Mouse (Mus musculus): ENCODE data around the gene Scn3b.
A peak's percentile ranks its signal among the peaks of the same experiment; 100 is the strongest.

Gene Scn3b

DNA sequence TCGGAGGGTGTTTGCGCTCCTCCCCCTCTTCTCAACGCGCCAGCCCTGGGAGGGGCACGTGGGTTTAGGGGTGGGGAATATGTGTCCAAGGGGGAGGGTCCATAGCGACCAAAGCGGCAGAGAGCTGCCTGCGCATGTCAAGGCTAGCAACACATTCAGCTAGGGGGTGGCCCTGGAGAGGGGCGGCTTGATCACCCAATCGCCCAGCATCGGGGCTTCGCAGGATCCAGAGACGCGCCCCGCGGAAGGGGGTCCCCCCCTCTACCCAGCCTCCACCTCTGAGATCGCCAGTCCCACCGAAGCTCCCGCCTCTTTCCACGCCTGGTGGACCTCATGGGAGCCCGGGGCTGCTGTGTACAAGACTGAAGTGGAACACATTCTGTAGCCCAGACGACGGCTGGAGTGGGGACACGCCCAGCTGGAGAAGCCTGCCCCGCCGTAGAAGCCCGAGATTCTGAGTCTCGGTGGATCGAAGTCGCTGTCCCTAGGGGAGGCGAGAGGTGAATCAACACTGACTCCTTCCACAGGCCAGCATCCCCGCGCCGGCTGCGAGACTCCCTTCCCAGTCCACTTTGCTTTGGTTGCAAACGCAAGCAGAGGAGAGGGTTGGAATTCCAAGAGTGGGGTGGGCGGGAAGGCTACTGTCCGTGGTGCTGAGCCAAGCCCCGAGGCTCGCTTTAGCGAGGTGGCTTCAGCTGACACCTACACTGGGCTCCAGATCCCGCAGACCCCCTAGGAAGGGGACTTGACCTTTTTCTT, at the start of gene Scn3b:
Gene Scn3b (plus strand): TSS at position 115 of the 759 bp plus-strand sequence.
- no peak for DNase-seq

DNA sequence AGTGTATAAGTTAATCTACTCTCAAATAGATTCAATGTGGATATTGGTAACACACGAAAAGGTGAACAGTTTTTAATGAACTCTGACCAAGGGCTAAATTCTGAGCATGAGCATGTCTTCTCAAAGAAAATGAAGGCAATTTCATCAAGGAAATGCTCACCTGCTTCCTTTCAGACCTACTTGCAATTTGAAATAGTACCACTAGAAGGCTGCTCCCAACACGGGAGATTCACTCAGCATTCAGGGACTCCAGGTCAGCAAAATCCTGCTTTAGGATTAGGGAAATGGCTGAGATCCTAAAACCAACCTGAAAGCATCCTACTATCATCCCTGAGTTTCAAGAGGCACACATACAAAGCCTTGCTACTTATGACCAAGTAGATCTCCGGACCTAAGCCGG, 44.7 kb upstream of the Scn3b start:
- DNase-seq, result peak; percentile 22

GRCm38 (mm10) chr9:40227874-40228789, 40.9 kb upstream of the Scn3b start:
- peak; percentile 65 for DNase-seq

DNA sequence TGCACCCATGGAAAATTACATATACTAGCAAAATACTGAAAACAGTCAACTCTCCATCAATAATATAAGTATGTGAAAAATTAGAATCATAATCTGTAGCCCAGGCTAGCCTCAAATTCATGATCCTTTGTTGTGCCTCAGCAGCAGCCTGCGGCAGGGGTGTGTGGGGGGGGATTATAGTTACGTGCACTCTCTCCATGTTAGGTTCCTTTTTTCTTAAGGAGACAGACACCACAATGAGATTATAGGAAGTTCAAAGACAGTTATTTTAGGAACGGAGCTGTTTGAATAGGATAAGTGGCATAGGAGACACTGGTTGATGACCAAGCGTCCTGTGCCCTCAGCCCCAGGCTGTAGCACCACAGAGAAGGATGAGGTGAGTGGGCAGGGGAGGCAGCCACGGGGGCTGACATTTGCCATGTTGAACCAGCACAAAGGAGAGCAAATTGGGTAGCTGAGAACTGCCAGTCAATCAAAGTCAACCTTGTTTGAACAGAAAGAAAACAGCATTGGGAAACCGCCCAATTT, 40.1 kb upstream of the Scn3b start:
- no peak for DNase-seq

DNA sequence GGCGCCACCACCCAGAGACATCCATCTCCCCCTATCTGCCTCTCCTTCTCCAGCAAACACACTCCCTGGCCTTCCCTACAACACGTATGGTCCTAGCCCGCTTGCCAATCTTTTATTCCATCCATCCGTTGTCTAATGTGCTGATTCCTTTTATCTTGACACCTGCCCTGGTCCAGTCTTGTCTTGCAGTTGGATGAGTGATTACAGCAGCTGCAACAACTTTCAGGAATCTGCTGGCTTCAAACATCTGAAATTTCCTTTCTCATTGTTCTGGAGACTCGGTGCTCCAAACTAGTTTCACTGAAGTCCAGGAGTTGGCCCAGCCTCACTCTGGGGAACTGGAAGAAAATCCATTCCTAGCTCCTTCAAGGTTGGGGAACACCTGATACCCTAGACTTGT, 39.5 kb upstream of the Scn3b start:
- no peak for DNase-seq

- DNase-seq, result no peak
Measured at GRCm38 (mm10) chr9:40231019-40231418, 38.0 kb upstream of the Scn3b start.

DNA sequence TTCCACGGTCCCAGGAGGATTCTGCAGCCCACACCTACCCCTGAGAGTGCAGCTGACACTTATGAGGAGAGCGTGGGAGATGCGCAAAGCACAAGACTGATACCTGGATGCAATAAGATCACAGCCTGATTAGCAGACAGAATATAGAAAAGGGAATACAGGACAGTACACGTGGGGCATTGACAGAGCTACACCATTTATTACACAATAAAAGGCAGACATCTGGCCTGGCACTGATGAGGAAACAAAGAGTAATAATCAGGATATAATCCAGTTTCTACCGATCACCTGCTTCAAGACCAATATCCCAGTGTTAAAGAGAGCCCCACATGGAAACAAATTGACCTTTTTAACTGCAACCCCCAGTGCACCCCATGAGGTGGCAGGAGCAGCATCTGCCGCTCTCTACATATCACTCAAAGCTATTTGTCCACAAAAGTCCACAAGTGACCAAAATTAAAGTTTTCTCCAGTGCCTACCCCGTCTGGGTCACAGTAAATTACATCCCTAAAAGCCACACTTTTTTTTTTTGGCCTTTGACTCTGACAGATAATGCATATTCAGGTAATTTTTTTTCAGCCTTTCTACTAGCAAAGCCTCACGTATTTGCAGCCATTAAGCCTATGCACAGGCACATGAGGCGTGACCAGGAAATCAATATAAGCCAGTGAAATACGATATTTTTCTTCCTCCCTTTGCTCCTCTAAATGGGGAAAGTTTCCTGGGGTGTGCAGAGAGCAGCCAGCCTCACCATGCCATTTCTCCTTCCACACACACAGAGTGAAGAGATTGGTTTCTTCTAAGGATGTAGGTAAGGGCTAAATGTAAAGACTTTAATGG, 34.6 kb upstream of the Scn3b start:
- DNase-seq, result no peak

DNA sequence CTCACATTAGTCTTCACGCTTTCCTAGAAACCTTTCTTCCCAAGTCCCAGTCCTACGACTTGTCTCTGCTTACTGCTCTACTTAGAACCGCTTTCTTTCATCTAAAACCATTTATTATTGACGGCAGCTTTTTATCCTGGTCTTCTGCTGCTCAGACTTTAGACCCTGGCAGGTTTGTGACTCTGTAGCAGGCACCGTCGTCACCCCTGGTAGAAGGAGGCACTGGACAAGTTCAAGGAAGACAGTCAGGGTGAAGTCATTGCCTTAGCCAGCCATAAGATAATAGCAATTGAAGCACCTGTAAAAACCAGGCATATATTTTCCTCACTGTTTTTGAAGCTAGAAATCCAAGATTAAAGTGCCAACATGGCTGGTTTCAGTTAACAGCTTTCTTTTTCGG, 33.8 kb upstream of the Scn3b start:
- no peak for DNase-seq

DNA sequence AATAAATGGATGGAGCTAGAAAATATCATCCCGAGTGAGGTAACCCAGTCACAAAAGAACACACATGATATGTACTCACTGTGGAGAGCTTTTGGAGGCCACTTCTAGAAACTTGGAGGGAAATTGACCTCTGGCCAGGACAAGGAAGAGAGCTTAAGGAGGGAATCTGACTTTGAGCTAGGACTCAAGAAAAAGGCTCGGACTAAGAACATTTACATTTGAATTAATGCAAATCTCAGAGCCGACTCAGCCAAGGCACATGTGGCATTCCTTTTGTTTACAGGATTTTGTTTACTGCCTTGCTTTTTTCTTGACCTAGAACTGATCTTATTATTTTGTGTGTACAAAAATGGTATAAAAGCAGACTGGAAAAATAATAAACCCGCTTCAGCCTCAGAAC, 29.3 kb upstream of the Scn3b start:
- DNase-seq, result no peak

DNA sequence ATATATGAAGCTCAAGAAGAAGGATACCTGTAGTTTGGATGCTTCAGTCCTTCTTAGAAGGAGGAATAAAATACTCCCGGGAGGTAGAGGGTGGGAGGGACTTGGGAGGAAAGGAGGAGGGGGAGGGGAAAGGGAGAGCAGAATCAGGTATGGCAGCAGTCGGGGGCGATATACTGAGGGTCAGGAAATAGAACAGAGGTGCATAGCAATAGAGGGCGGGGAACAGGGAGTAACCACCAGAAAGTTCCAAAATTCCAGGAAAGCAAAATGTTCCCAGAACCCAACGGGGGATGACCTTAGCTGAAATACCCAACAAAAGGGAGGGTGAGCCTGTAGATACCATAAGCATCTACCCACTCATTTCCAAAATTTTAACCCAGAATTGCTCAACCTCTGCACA, 28.7 kb upstream of the Scn3b start:
- DNase-seq, result no peak

DNA sequence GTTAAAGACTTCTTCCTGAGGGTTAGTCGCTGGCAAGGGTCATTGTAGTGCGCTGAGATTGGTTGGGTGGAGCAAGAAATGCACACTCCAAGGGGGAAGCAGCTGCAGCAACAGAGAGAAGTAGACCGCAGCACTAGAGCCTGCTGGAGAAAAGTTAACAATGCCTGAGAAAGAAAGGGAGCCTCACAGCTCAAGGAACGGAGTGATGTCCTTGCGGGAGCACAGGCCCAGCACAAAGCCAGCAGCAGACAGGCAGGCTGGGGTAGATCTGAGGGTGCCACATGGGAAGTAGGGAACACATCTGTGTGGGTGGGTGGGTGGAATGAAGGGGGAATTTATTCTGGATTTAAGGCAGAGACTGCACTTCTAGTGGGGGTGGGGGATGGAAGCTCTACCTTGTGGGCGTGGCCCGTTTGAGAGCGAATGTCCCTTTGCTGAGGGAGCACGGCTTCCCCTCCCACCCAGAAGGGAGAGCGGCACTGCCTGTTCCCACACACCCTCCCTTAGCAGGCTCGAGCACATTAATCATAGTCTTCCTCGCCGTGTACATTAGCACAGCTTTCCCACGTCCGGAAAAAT, 27.7 kb upstream of the Scn3b start:
- peak; percentile 26 for DNase-seq

- DNase-seq, result peak; percentile 19
Measured at GRCm38 (mm10) chr9:40241951-40242888, 26.8 kb upstream of the Scn3b start.

DNA sequence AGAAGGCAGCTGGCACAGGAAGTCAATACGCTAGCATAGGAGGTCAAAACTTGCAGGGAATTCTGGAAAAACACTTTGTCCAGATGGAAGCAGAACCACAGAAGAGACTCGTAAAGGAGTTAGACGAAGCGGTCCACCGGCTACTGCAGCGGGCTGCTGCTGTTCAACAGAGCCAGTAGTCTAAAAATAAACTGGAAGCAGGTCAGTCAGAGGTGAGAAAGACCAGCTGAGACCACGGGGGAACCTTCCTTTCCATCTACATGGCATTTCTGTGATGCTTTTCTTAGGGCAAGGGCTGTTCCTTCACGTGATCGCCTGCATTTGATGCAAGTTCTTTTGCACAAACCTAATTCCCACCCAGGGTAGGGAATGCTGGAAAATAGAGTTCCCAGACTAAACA, 23.6 kb upstream of the Scn3b start:
- DNase-seq, result no peak

- DNase-seq, result no peak
Measured at GRCm38 (mm10) chr9:40245974-40246665, 22.9 kb upstream of the Scn3b start.

GRCm38 (mm10) chr9:40246702-40247101, 22.3 kb upstream of the Scn3b start:
- DNase-seq, result no peak

GRCm38 (mm10) chr9:40249106-40249505, 19.9 kb upstream of the Scn3b start:
- DNase-seq, result no peak

- DNase-seq, result no peak
Measured at GRCm38 (mm10) chr9:40252459-40252858, 16.6 kb upstream of the Scn3b start.

- DNase-seq, result no peak
Measured at GRCm38 (mm10) chr9:40263874-40264273, 5.1 kb upstream of the Scn3b start.

GRCm38 (mm10) chr9:40268040-40268747, 823 bp upstream of the Scn3b start:
- DNase-seq, result no peak

GRCm38 (mm10) chr9:40268748-40269102, 292 bp upstream of the Scn3b start:
- DNase-seq, result no peak

Data from cerebellum, adult 9-10 months (tissue).